Mouse (Mus musculus) erythroid progenitor cell, adult 5-6 weeks (primary cell): ENCODE results near the gene Abcc9. TPM values are rescaled to one million over a fixed set of nuclear protein-coding genes. Genes with fewer than 3 reads are reported as not detected.

Experiments
- ATAC-seq: replicated peaks from 2 replicates; pipeline ENCODE4 v1.8.0; 2016; ENCODE audit warnings: moderate number of reproducible peaks, mild to moderate bottlenecking, moderate TSS enrichment, inconsistent platforms; ENCODE audit not compliant: poor library complexity, low FRiP score, severe bottlenecking
- total RNA-seq, 2 experiments: library from RNA; stranded (forward) in 1 of 2; stranded (reverse) in 1 of 2; fragments of 150-400 nt in 1 of 2; fragments of 186-747, 209-891 nt in 1 of 2; gene quantifications; 2 replicates each; pipeline versions ENCODE4 v1.2.3 to v1.2.4; 2015 to 2017; ENCODE audit warnings: low replicate concordance in 2 of 2

Abcc9 gene
- total RNA-seq, 2 experiments from 2014 or later: not detected

- no peak for ATAC-seq
Observed at GRCm38 (mm10) chr6:142558772-142559679, 143.1 kb downstream of the Abcc9 start.

DNA sequence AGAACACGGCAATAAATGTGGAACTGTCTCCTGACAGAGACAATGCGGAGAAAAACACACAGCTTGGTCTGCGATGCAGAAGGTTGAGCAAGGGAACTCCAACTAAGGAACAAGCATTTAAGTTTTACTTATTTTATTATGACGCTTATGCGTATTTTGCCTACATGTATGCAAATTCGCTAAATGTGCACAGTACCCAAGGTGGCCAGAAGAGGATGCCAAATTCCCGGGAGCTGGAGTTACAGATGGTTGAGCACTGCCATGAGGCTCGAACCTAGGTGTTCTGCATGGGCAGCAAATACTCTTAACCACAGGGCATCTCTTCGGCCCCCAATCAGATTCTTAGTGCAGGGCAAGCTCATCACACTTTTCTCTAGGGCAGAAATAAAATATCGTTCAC is 144.0 kb downstream of the Abcc9 start:
- ATAC-seq: no peak

GRCm38 (mm10) chr6:142555988-142556387 is 146.1 kb downstream of the Abcc9 start:
- no peak for ATAC-seq

DNA sequence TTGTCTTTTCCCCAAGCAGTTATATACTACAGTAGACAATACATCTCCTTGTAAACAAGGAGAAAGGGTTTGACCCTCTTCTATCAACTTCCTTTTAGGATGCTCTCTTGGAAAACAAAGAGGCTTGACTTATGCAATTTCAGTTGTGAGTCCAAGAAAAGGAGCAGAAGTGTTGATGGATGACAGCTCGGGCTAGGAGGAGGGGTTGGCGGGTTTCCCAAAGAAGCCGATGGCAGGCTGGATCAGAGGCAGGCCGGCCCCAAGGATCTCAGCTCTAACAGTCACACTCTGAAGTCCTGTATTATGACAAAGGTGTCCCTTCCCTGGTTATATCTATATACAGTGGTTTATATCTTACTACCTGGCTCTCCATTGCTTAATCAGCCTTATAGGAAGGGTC is 150.6 kb downstream of the Abcc9 start:
- no peak for ATAC-seq

DNA sequence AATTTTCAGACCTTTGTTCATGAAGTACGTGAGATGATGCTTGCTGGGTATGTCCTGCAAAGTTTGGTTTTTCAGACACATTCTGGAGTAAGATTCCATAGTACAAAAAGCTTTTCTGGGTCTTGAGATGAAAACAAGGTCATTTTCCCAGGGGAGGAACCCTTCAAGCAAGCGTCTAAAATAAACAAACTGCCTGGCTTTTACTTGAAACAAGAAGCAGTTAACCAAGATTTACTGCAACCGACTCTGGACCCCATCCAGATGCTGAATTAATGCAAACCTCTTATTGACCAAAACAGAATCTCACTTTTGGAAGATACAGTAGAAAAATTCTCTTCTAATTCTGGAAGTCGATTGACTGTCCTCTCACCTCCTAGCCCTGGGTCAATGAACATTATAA is 151.2 kb downstream of the Abcc9 start:
- no peak for ATAC-seq

DNA sequence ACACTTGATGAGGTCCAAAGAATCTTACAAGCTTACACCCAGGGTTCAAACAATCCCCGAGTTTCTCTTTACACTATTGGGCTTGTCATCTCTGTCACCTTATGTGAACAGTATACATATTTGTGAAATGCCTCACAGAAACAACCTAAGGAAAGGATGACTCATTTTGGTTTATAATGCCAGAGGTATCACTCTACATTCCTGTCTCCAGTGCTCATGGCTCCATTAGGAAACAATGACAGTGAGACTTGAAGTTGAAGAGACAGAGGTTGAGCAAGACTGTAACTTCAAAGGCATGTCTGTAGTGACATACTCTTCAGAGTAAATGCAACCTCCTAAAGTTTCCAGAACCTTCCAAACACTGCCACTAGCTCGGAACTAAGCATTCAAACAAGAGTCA is 153.7 kb downstream of the Abcc9 start:
- ATAC-seq: no peak

DNA sequence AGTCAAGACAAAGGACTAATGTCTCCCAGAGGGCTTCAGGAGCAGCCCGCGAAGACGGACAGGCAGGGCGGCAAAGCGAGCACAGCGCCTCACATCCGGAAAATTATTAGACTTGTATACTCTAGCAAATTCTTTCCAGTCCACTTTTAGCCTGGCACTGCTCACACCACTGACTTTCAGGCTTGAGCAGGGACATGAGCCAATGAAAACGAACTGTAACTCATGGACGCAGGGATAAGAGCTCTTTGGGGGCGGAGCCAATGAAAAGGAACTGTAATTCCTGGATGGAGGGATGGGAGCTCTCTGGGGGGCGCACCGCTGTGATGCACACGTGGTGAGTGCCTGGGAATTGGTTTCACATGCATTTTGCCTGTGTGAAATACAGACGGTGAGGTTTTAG is 157.0 kb downstream of the Abcc9 start:
- no peak for ATAC-seq

- no peak for ATAC-seq
Observed at GRCm38 (mm10) chr6:142543648-142544047, 158.5 kb downstream of the Abcc9 start.

- ATAC-seq: no peak
Observed at GRCm38 (mm10) chr6:142542800-142543175, 159.3 kb downstream of the Abcc9 start.

DNA sequence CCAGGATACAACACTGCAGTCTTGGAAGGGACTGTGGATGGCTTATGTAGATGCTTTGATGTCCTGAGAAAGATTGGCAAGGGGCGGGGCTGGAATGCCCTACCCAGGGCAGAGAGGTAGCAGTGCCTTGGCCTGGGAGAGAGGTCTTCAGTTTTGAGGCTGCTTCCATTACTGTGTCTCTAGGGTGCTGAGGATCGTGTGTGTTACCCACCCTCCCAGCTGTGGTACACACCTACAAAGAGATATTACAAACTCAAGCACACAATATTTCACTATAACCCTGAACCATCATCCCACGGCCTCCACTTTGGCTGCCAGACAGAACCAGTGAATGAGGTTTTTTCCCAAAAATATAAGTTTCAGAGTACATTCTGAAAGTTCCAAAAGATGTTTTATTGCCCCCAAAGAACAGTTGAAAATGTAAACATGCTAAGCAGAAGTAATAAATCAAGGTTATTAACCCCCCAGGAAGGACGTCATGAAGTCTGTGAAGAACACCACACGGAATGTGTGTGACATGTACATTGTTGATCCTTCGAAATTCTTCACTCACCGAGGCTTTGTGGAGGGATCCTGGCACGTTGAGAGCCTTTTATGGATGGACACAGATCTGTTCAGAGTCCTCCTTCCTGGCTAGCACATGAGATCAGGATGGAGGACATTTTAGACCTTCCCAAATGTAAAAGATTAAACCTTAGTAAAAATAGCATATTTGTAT is 159.9 kb downstream of the Abcc9 start:
- ATAC-seq: no peak

- no peak for ATAC-seq
Observed at GRCm38 (mm10) chr6:142540561-142541160, 161.5 kb downstream of the Abcc9 start.

DNA sequence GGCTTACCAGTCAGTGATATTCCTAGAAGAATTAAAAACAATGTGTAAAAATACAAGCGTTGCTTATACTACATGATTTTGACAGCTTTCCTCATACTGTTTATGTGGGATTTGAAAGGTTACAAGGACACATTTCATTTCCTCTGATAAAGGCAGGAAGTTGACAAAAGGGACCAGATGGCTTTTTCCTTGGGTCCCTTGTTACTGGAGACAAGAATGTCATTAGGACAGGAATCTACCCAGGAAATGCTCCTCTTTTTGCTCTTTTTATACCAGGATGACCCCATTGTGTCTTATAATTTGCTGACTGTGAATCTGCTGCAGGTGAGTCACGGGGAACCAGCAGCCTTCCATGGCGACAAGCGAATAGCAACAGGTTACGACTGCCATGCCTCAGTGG is 162.0 kb downstream of the Abcc9 start:
- ATAC-seq: no peak

DNA sequence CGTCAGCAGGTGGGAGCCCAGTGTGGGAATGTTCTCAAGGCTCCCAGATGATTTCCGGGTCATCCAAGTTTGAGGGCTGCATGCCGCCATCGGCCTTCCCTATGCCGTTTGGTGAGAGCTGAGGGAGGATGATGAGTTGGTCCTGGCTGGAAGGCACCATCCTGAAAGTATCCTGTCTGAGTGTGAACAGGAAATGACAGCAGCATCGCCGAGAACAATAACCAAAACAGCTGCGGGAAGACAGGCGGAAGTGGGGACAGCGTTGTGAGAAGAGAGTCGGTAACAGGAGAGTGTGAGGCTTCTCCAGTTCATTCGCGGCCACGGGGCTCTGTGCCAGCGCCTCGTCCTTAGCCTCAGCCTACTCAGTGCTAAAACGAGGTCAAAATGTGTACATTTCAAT is 163.6 kb downstream of the Abcc9 start:
- no peak for ATAC-seq

Other genes with a start within 250 kb of the Abcc9 start
- gene Gys2, start 229.2 kb downstream of the Abcc9 start, total RNA-seq (2015; ENCODE audit: low replicate concordance): not detected in 2 replicates
- gene Gys2, start 229.2 kb downstream of the Abcc9 start, total RNA-seq (2017; ENCODE audit: low replicate concordance): not detected in 2 replicates
- 10.1 TPM in 1 of 2 replicates, not detected in the other for gene Ldhb, start 194.4 kb downstream of the Abcc9 start, total RNA-seq (2015; ENCODE audit: low replicate concordance)
- 3.7 TPM in 1 of 2 replicates, not detected in the other for gene Ldhb, start 194.4 kb downstream of the Abcc9 start, total RNA-seq (2017; ENCODE audit: low replicate concordance)
- not detected in 2 replicates for gene Kcnj8, start 130.7 kb downstream of the Abcc9 start, total RNA-seq (2015; ENCODE audit: low replicate concordance)
- gene Kcnj8, start 130.7 kb downstream of the Abcc9 start, total RNA-seq (2017; ENCODE audit: low replicate concordance): not detected in 2 replicates
- 226 TPM in 2 replicates for gene Cmas, start 54.4 kb upstream of the Abcc9 start, total RNA-seq (2015; ENCODE audit: low replicate concordance)
- 141 and 188 TPM in 2 replicates for gene Cmas, start 54.4 kb upstream of the Abcc9 start, total RNA-seq (2017; ENCODE audit: low replicate concordance)
- not detected in 2 replicates for gene Sult6b2, start 102.2 kb upstream of the Abcc9 start, total RNA-seq (2015; ENCODE audit: low replicate concordance)
- gene Sult6b2, start 102.2 kb upstream of the Abcc9 start, total RNA-seq (2017; ENCODE audit: low replicate concordance): not detected in 2 replicates